Mouse (Mus musculus) thymus, postnatal 36 days (tissue): ENCODE results near the gene Gata1.
"Not testable (repeated sequence)": the region's sequence is repeated elsewhere in the genome, so short reads cannot be mapped to it uniquely, and the experiment has no call there.

ENCODE experiments used
- DNase-seq, 2 experiments: peaks; one replicate each; pipeline ENCODE4 v3.0.0; 2022; ENCODE audit warnings: mixed read lengths in 2 of 2

Gata1 gene

DNA sequence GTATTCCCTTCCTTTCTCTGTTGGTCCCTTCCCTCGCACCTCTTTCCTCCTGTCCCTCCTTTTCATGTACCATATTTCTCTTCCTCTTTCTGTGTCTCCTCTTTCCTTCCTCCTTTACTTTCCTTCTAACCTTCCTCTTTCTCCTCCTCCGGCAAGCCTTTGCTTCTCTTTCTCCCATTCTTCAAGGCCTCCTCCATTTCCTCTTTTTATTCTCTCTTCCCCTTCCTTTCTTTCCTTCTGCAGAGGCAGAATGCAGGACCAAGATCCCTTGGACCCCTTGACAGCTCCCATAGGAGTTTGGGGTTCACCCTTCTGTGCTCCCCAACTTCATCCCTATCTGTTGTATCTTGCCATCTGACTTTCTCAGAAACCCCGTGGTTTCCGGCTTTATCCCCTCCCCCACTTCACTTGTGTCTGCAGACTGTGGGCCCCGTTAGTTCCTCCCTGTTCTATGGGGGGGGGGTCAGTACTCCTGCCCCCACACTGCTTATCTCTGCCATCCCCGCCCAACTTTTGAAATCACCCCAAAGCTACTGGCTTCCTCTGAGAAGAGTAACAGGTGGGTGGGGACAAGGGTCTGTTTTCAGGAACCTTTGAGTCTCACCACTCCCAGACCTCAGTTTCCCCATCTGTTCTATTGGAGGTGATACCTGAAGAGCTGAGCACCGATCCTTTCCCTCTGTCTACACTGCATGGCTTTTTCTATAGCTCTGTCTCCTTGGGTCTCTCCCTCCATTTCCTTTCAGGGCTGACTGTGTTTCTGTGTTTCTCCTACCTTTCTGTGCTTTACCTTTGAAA is 13.8 kb downstream of the Gata1 start:
- peak; percentile 19 to 42 for DNase-seq

DNA sequence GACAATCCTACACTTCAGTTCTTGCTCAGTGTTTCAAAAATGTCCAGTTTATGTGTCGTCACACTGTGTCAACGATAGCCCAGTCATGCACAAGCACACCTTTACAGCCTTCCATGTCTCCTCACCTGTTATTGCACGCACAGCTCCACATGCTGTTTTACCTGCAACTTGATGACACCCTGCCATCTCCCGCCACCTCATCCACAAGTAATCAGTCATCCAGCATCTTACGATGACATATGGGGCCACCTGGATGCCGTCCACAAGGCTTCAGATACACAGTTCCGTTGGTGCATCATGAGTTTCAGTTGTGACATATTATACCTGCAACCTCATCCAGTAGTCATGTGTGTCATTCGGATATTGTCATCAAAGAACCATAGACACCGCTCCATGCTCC is 19.0 kb downstream of the Gata1 start:
- no peak for DNase-seq

DNA sequence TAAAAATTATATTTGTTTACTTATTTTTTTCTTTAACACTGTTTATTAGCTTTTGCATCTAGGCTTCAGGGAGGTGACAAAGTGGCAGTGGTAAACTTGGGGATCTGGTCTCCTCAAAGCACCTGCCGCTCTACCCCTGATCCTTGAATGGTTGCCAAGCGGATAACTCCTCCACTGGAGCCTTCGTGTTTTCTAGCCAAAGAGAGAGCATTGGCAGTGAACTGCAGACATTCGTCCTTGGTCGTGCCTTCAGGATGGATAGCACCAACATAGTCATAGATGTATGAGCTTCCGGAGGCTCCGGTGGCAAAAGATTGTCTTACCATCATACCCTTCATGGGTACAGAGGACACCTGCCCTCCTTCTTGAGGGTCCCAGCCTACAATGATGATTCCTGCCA is 27.8 kb downstream of the Gata1 start:
- no peak for DNase-seq

DNA sequence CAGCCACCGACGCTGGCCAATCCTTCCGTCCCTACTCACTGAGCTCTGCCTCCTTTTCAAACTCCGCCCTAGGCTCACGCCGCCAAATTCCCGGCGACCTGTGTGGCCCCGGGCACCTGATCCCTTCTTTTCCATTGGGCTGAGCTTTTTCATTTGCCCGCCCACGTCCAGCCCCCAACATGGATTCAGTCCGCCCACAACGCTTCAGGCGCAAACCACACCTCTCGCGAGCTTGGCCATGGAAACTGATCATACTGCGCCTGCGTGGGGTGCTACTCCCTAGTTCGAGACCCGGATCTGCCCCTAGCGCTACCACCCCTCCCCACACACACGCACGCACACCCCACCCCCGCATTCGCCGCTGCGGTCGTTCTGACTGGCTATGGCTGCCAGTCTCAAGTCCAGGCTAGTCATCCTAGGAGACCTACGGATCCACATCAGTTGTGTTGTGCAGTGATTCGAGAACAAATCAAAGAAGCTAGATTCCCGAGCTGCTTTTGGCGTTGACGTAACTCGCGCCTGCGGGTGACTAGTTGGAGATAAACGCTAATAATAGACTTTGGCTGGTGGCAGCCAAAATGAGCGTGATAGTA is 29.9 kb downstream of the Gata1 start:
- DNase-seq, result peak; percentile 71 to 85

DNA sequence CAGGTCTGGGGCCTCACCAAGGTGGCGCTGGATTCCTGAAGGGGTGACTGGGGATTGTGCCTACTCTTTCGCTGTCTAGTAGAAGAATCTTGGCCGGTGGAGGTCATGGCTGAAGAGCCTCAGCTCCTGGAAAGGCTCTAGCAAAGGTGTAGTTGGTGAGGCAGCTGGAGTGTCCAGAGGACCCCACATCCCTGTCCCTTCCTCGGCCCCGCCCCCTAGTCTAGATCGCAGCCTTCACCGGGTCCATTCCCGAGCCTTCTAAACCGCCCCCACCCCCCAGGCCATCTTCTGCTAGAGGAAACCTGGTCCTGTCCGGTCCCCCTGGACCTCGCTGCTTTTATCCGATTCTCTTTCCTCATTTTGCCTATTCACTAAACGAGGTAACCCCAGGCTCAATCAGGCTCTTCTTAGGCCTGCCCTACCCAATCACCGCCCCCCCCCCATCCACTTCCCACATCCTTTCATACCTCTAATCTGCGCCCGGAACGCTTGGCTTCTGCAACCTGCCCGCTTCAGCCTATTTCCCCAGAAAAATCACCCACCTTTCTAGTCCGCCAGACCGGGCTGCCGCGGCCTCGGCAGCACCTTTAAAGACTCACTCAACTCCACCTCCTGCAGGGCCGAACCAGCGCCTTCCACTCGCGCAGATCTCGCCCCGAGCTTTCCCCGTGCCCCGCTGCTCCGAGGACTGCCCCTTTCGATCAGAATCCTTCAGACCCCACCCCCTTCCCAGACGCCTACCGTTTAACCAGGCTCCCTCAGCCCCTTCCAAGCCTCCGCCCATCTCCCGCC is 30.6 kb downstream of the Gata1 start, which contains the start of gene Hdac6:
Gene Hdac6, minus strand, starts transcription at position 782 of the 792 bp plus-strand sequence.
- peak in 1 of 2 experiments; percentile 20 for DNase-seq

DNA sequence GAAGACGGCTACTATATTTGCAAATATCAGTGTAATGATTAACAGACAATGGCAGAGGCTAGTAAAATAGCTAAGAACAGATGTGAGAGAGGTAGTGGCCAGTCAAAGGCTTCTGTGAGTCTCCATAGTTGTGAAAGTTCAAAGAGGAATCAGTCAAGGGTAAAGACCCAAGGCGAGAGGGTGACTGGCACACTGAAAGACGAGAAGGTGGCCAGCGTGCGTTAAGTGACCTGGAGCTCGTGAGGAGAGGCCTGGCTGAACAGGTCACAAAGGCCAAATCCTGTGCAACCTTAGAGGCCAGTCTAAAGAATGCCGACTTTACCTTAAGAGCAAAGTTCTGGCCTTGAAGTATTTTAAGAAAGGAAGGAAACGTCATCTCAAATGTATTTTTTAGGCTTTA is 32.3 kb downstream of the Gata1 start:
- DNase-seq, result no peak

DNA sequence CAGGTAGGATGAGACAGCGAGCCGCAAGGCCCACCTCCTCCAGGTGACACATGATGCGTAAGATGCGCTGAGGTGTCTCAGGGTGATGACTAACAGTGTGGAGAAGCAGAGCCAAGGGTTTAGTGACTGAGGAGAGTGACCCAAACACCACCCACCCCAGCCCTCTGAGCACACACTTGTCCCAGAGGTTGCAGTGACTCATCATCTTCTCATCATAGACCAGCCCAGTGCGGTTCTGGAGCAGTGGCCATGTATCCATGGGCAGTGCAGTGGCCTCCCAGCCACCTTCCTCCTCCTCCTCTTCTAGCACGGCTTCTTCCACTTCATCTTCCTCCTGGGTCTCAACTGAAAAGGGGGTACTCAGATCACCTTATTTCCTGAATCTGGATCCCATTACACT is 40.2 kb downstream of the Gata1 start:
- no peak for DNase-seq

DNA sequence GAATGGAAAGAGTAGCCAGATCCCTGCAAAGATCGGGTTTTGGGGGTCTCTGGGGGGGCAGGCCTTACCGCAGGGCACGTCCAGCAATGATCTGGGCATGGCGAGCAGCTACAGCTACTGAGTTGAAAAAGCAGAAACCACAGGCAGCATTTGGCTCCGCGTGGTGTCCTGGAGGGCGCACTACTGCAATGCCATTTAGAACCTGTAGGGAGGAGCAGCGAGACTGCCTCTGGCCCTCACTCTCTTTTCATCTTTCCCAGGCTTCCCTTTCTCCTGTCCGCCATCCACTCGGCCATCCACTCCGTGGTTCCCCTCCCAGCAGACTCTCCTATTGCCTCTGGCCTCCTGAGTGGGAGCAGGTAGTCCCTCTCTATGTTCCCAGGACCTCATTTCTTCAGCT is 41.0 kb downstream of the Gata1 start:
- no peak for DNase-seq

DNA sequence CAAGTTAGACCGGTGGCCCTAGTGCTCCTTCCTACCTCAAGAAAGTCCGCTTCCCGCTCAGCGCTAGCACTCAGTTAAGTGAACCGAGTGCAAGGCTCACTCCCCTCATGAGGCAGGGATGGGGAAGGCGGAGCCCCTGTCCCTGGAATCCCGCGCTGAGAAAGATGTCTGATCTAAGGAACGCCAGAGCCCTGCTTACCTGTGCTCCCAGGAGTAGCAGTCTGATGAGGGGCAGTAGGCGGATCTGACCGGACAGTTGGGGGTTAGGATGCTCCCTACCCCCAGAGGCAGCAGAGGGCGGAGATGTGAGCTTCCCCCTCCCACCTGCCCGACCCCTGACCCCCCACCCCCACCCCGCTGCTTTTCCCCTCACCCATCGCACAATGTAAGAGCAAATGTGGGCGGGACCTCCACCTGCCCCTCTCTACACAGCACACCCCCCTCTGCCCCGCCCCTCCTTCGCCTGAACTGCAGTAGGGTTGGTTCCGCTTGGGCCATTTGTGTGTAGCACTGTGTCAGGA is 49.5 kb downstream of the Gata1 start, which contains the start of gene Eras:
Gene Eras, minus strand, starts transcription at position 338 of the 521 bp plus-strand sequence.
- no peak for DNase-seq

DNA sequence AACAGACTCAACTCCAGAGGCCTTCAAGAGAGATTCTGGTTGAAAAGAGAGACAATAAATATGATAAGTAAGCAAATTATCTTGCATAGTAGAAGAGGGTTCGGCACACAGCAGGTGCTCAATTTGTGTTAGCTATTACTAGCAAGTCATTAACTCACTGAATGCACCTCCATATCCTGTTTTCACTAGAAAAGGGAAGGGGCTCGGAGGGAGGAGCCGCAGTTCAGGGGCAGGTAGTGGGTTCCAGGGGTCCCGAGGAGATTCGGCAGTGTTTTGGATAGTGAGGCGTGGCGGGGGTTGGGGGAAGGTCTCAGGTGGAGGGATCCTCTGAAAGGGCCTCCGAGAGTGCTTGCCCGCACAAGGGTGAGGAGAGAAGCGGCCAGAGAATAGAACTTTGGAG is 50.8 kb downstream of the Gata1 start:
- DNase-seq, result no peak

DNA sequence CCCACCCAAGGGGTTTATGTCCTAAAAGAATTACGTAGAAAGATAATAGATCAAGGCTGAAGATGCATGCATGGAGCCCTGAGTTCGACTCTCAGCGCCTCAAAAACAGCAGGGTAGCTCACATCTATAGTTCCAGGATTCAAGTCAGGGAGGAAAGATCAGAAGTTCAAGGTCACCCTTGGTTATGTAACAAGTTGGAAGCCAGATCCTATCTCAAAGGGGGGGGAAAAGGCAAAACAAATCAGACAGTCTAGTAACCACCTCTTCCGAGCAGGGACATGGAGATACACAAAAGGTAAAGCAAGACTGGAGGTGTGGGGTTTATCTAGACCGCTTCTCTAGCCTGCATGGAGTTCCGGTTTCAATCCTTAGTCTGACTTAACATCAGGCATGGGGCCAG is 51.6 kb downstream of the Gata1 start:
- no peak for DNase-seq

DNA sequence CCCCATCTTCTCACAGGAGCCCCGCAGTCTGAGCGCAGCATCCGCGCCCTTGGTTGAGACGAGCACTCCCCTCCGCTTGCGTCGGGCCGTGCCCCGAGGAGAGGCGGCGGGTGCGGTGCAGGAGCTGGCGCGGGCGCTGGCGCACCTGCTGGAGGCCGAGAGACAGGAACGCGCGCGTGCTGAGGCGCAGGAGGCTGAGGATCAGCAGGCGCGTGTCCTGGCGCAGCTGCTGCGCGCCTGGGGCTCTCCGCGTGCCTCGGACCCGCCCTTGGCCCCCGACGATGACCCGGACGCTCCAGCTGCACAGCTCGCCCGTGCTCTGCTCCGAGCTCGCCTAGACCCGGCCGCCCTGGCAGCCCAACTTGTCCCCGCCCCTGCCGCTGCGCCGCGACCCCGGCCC is 55.8 kb downstream of the Gata1 start:
- no peak for DNase-seq

DNA sequence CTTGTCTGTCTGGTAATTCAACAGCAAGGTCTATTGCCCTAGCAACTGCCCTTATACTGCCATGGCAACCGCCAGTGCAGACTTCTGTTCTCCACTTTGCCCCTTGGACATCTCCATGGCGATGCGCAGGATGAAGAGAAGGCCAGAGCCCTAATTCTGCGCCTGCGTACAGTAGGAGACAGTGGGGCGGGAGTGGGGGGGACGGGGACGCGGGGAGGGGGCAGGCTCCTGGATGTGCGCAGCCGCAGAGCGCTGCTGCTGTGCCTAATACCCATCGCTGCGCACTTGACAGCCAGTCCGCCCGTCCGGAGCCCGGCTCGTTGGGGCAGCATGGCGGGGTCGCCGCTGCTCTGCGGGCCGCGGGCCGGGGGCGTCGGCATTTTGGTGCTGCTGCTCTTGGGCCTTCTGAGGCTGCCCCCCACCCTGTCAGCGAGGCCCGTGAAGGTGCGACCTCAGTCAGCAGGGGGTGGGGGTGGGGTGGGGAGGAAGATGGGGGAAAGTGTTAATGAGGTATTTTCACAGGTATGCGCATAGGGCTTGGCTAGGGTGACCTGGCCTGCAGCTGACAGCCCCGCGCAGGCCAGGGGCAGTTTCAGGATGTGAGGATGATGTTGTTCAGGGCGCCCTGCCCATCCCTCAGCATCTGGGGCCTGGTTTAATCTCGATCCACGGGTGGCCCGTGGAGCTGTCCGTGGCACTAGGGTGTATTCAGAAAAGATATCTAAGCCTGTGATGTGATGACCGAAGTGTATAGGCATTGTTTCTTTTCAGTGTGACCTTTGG is 58.1 kb downstream of the Gata1 start, which contains the start of gene Pcsk1n:
Gene Pcsk1n, plus strand, starts transcription at position 222 of the 783 bp plus-strand sequence.
- DNase-seq, result no peak

DNA sequence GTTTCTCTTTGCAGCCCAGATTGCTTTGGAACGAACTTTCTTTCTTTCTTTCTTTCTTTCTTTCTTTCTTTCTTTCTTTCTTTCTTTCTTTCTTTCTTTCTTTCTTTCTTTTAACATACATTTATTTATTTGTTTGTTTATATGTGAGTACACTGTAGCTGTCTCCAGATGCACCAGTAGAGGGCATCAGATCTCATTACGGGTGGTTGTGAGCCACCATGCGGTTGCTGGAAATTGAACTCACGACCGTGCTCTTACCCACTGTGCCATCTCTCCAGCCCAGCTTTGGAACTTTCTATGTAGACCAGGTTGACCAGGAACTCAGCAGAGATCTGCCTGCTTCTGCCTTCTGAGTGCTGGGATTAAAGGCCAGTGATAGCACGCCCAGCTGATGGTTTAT is 59.9 kb downstream of the Gata1 start:
- DNase-seq, result not testable (repeated sequence)

DNA sequence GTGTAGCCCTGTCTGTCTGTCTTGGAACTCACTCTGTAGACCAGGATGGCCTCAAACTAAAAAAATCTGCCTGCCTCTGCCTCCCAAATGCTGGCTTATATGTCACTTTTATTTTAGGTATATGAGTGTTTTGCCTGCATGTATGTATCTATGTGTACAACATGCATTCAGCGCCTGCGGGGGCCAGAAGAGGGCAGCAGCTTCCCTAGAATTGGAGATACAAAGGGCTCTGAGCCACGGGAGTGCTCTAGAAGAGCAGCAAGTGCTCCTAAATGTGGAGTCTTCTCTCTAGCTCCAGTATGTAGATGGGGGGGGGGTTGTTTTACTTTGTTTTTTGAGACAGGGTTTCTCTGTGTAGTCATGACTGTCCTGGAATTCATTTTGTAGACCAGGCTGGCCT is 62.2 kb downstream of the Gata1 start:
- DNase-seq, result peak; percentile 28 to 52

DNA sequence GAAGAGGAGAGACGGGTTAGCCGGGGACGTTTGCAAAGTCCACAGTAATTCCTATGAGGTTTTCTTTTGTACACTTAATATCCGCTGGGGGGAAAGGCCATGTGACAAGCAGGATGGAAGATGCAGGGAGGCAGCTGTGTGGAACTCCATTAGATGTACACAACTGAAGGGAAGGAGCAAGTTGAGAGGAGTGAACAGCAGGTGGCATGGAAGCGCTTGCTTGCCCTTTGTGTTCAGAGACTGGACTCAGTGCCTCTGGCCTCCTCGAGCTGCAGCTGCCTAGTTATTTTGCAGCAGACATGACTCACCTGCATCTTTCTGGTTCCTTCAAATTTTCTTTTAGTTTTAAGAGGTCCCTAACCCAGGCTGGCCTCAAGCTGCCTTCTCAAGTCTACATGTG is 67.4 kb downstream of the Gata1 start:
- DNase-seq, result no peak
